Mouse (Mus musculus): Measurements from ENCODE around the gene Safb.
A peak's percentile ranks its signal among the peaks of the same experiment; 100 is the strongest.
"Not testable (repeated sequence)": the region's sequence is repeated elsewhere in the genome, so short reads cannot be mapped to it uniquely, and the experiment has no call there.

Gene Safb

GRCm38 (mm10) chr17:56611323-56611722, 26.7 kb downstream of the Safb start:
- no peak for ATAC-seq (ENCODE audit: low TSS enrichment)

GRCm38 (mm10) chr17:56611861-56612564, 27.4 kb downstream of the Safb start:
- ATAC-seq (ENCODE audit: low TSS enrichment) = no peak

- not testable (repeated sequence) for ATAC-seq (ENCODE audit: low TSS enrichment)
These were observed 27.9 kb downstream of the Safb start for GRCm38 (mm10) chr17:56612565-56612939.

GRCm38 (mm10) chr17:56613236-56613844, 28.7 kb downstream of the Safb start, which contains the start of gene Rpl36:
Gene Rpl36, plus strand, starts transcription at chr17:56613416.
- peak; percentile 45 for ATAC-seq (ENCODE audit: low TSS enrichment)

GRCm38 (mm10) chr17:56613893-56614292, 29.3 kb downstream of the Safb start:
- ATAC-seq (ENCODE audit: low TSS enrichment) = not testable (repeated sequence)

- no peak for ATAC-seq (ENCODE audit: low TSS enrichment)
These were observed 29.9 kb downstream of the Safb start for GRCm38 (mm10) chr17:56614391-56615135.

GRCm38 (mm10) chr17:56615136-56615784, 30.6 kb downstream of the Safb start:
- ATAC-seq (ENCODE audit: low TSS enrichment) = no peak

- ATAC-seq (ENCODE audit: low TSS enrichment) = no peak
These were observed 31.2 kb downstream of the Safb start for GRCm38 (mm10) chr17:56615792-56616191.

- no peak for ATAC-seq (ENCODE audit: low TSS enrichment)
These were observed 32.1 kb downstream of the Safb start for GRCm38 (mm10) chr17:56616725-56617124.

GRCm38 (mm10) chr17:56617628-56618027, 33.0 kb downstream of the Safb start:
- ATAC-seq (ENCODE audit: low TSS enrichment) = no peak

GRCm38 (mm10) chr17:56625495-56625894, 40.9 kb downstream of the Safb start:
- ATAC-seq (ENCODE audit: low TSS enrichment) = no peak

- 0 out of 2 replicates have a peak, but pooled peaks have one; percentile 1 for ATAC-seq (ENCODE audit: low TSS enrichment)
These were observed 41.6 kb downstream of the Safb start for GRCm38 (mm10) chr17:56626260-56626659.

- ATAC-seq (ENCODE audit: low TSS enrichment) = peak; percentile 91
These were observed 42.3 kb downstream of the Safb start, which contains the start of gene Lonp1 for GRCm38 (mm10) chr17:56626754-56627470. Gene Lonp1, minus strand, starts transcription at chr17:56626887.

- ATAC-seq (ENCODE audit: low TSS enrichment) = no peak
These were observed 43.1 kb downstream of the Safb start, which contains the start of gene Catsperd for GRCm38 (mm10) chr17:56627530-56628277. Gene Catsperd, plus strand, starts transcription at chr17:56628143.

GRCm38 (mm10) chr17:56629800-56630781, 45.5 kb downstream of the Safb start:
- not testable (repeated sequence) for ATAC-seq (ENCODE audit: low TSS enrichment)

GRCm38 (mm10) chr17:56631807-56632206, 47.2 kb downstream of the Safb start:
- ATAC-seq (ENCODE audit: low TSS enrichment) = no peak

GRCm38 (mm10) chr17:56634023-56634422, 49.4 kb downstream of the Safb start:
- no peak for ATAC-seq (ENCODE audit: low TSS enrichment)

GRCm38 (mm10) chr17:56643237-56643636, 58.6 kb downstream of the Safb start:
- no peak for ATAC-seq (ENCODE audit: low TSS enrichment)

GRCm38 (mm10) chr17:56647546-56647945, 62.9 kb downstream of the Safb start:
- ATAC-seq (ENCODE audit: low TSS enrichment) = no peak
